Mouse (Mus musculus) bone marrow, adult 2 months (tissue): ENCODE data around the gene N4bp3.

Experiments used
- CTCF ChIP-seq: fragments of 200-500 bp; IDR thresholded peaks from 2 replicates; pipeline ENCODE4 v1.5.1; 2011; ENCODE audit warnings: low read length, control low read depth; ENCODE audit not compliant: control insufficient read depth, insufficient read depth
- POLR2A ChIP-seq: fragments of 200-500 bp; IDR thresholded peaks from 2 replicates; pipeline ENCODE4 v1.6.1; 2011; ENCODE audit warnings: low read depth, mild to moderate bottlenecking, control low read depth, low read length, borderline replicate concordance; ENCODE audit not compliant: control insufficient read depth

- TF ChIP-seq CTCF (no peak), POLR2A (no peak)
These were observed 48.4 kb downstream of the N4bp3 start for GRCm38 (mm10) chr11:51602253-51602652.
